17 mouse cellular contexts compared by ENCODE assay signal in genomic region chr10:112000568-112000967, GRCm38 (mm10). TPM values are rescaled to one million over a fixed set of nuclear protein-coding genes. Genes with fewer than 3 reads are reported as not detected.
A peak's percentile ranks its signal among the peaks of the same experiment; 100 is the strongest.
DNase-seq lines count a peak whose midpoint lies in the region; ATAC-seq and TF ChIP-seq lines count a peak whose summit lies in the region.
"Had no signal": no experiment of that assay in that cellular context is flagged by ENCODE, and none has a peak within 500 bp of the region (broad histone marks: within the 10 kb centered on the region; RNA-seq: fewer than 3 reads in every experiment).

No protein-coding gene starts in this region.

- H3K4me2 ChIP-seq in liver, embryonic 13.5 days = no peak overlapping the region
- no peak overlapping the region for H3K4me2 ChIP-seq in intestine, embryonic 16.5 days (ENCODE audit: low read depth, low read length)
- H3K4me2 ChIP-seq in hindbrain, embryonic 16.5 days (ENCODE audit: low read length) = no peak overlapping the region
- H3K4me2 ChIP-seq: heart, embryonic 12.5 days; hindbrain, embryonic 15.5 days; limb, embryonic 15.5 days had no signal

- DNase-seq in thymus, postnatal 14 days = peak; percentile 15
- no peak for DNase-seq in thymus, postnatal 4 days
- DNase-seq in liver, embryonic 13.5 days = no peak
- peak; percentile 67 for DNase-seq in splenic B cell, adult 2 months (ENCODE audit: low read depth, low spot score)
- no peak for DNase-seq in heart, postnatal 14 days
- DNase-seq: cerebellum, postnatal 36 days had no signal

- peak overlapping the region; percentile 46 for H3K27ac ChIP-seq in bone marrow macrophage, adult 2 months (ENCODE audit: insufficient read depth, low read depth, low read length)
- H3K27ac ChIP-seq in liver, embryonic 13.5 days = no peak overlapping the region
- H3K27ac ChIP-seq in intestine, embryonic 16.5 days (ENCODE audit: low read length) = no peak overlapping the region
- H3K27ac ChIP-seq in hindbrain, embryonic 16.5 days (ENCODE audit: low read depth, low read length) = no peak overlapping the region
- H3K27ac ChIP-seq: hindbrain, embryonic 15.5 days; kidney, postnatal 0 days; limb, embryonic 15.5 days had no signal

- peak; percentile 32 for ATAC-seq in liver, embryonic 13.5 days (ENCODE audit: low read depth)
- no peak for ATAC-seq in intestine, embryonic 16.5 days
- ATAC-seq in hindbrain, embryonic 16.5 days = no peak

- H3K9ac ChIP-seq in liver, embryonic 13.5 days = no peak overlapping the region
- H3K9ac ChIP-seq in intestine, embryonic 16.5 days (ENCODE audit: low read depth, low read length) = no peak overlapping the region
- H3K9ac ChIP-seq in hindbrain, embryonic 16.5 days (ENCODE audit: low read depth, low read length) = no peak overlapping the region
- H3K9ac ChIP-seq: heart, embryonic 12.5 days; hindbrain, embryonic 15.5 days; limb, embryonic 15.5 days had no signal

- no peaks in the 10 kb centered on the region for H3K27me3 ChIP-seq in liver, embryonic 13.5 days
- no peaks in the 10 kb centered on the region for H3K27me3 ChIP-seq in splenic B cell, adult 2 months (ENCODE audit: control insufficient read depth, insufficient read depth, low read length, poor library complexity, severe bottlenecking)
- H3K27me3 ChIP-seq in intestine, embryonic 16.5 days (replicated peaks; ENCODE audit: control insufficient read depth, insufficient read depth, low read length) = no peaks in the 10 kb centered on the region
- H3K27me3 ChIP-seq in hindbrain, embryonic 16.5 days (replicated peaks; ENCODE audit: control insufficient read depth, insufficient read depth, low read length) = no peaks in the 10 kb centered on the region
- H3K27me3 ChIP-seq: heart, embryonic 12.5 days; hindbrain, embryonic 15.5 days; limb, embryonic 15.5 days had no signal

- H3K4me1 ChIP-seq in bone marrow macrophage, adult 2 months (ENCODE audit: control insufficient read depth, insufficient read depth, low read length) = peaks cover 33% of the 10 kb centered on the region
- peaks cover 39% of the 10 kb centered on the region for H3K4me1 ChIP-seq in liver, embryonic 13.5 days (replicated peaks)
- H3K4me1 ChIP-seq in intestine, embryonic 16.5 days (ENCODE audit: control insufficient read depth, insufficient read depth, low read length) = peaks cover 3% of the 10 kb centered on the region
- H3K4me1 ChIP-seq in hindbrain, embryonic 16.5 days (ENCODE audit: control insufficient read depth, insufficient read depth, low read depth, low read length) = no peaks in the 10 kb centered on the region
- H3K4me1 ChIP-seq: hindbrain, embryonic 15.5 days; limb, embryonic 15.5 days had no signal

- no peaks in the 10 kb centered on the region for H3K9me3 ChIP-seq in liver, embryonic 13.5 days (replicated peaks)
- no peaks in the 10 kb centered on the region for H3K9me3 ChIP-seq in intestine, embryonic 16.5 days (ENCODE audit: control insufficient read depth, low read length)
- H3K9me3 ChIP-seq in hindbrain, embryonic 16.5 days (ENCODE audit: control insufficient read depth, low read length) = no peaks in the 10 kb centered on the region
- H3K9me3 ChIP-seq: heart, embryonic 12.5 days; hindbrain, embryonic 15.5 days; limb, embryonic 15.5 days had no signal

- no peak for TF ChIP-seq CTCF in bone marrow macrophage, adult 2 months (IDR thresholded peaks at IDR 0.05; ENCODE audit: low read depth, low read length)

- 30% methylated on average over 5 of the region's 5 CpGs for WGBS in liver, embryonic 13.5 days (ENCODE audit: insufficient replicate concordance)
- 86% methylated on average over 5 of the region's 5 CpGs for WGBS in intestine, embryonic 16.5 days
- WGBS in hindbrain, embryonic 16.5 days = 82% methylated on average over 5 of the region's 5 CpGs

- H3K36me3 ChIP-seq in liver, embryonic 13.5 days = no peaks in the 10 kb centered on the region
- no peaks in the 10 kb centered on the region for H3K36me3 ChIP-seq in splenic B cell, adult 2 months (ENCODE audit: control insufficient read depth, insufficient read depth, low read length, poor library complexity, severe bottlenecking)
- H3K36me3 ChIP-seq in intestine, embryonic 16.5 days (ENCODE audit: control insufficient read depth, insufficient read depth, low read length) = no peaks in the 10 kb centered on the region
- no peaks in the 10 kb centered on the region for H3K36me3 ChIP-seq in hindbrain, embryonic 16.5 days (ENCODE audit: control insufficient read depth, insufficient read depth, low read length)
- H3K36me3 ChIP-seq: heart, embryonic 12.5 days; hindbrain, embryonic 15.5 days; limb, embryonic 15.5 days had no signal

- intact Hi-C loops in heart, postnatal 14 days (cut with DNase I) = no loop called here

- TF ChIP-seq POLR2A in bone marrow macrophage, adult 2 months (IDR thresholded peaks at IDR 0.05; ENCODE audit: borderline replicate concordance, low read depth, low read length) = no peak

- peak overlapping the region; percentile 23 for H3K4me3 ChIP-seq in bone marrow macrophage, adult 2 months (ENCODE audit: insufficient read depth, low read length)
- H3K4me3 ChIP-seq in liver, embryonic 13.5 days (replicated peaks) = no peak overlapping the region
- no peak overlapping the region for H3K4me3 ChIP-seq in intestine, embryonic 16.5 days (ENCODE audit: low read length)
- no peak overlapping the region for H3K4me3 ChIP-seq in hindbrain, embryonic 16.5 days (ENCODE audit: low read length)
- H3K4me3 ChIP-seq: heart, embryonic 12.5 days; hindbrain, embryonic 15.5 days; limb, embryonic 15.5 days had no signal

RNA-seq across cellular contexts. Expression of gene Glipr1, which starts 1.9 kb away (rescaled TPM):
- 788 and 790 TPM in 2 replicates for polyA plus RNA-seq in bone marrow macrophage, adult 2 months (2012; ENCODE audit: insufficient read depth, insufficient read length, missing spikeins)
- polyA plus RNA-seq in liver, embryonic 13.5 days (2015; fragmentation: Nextera tagmentation; extraction: Ambion mirVana) = 8.6 and 8.7 TPM in 2 replicates
- polyA plus RNA-seq in intestine, embryonic 16.5 days (2015; fragmentation: Nextera tagmentation; extraction: Ambion mirVana) = 13.5 and 14.6 TPM in 2 replicates
- polyA plus RNA-seq in hindbrain, embryonic 16.5 days (2015; fragmentation: Nextera tagmentation; extraction: Ambion mirVana) = 0.76 and 1.5 TPM in 2 replicates
- 1 to 10 TPM; 1.4 to 2.3 TPM for total RNA-seq in heart, postnatal 14 days (2021)

RNA-seq across cellular contexts. Expression of gene Krr1, which starts 28.1 kb away (rescaled TPM):
- 16.8 and 19.4 TPM in 2 replicates for polyA plus RNA-seq in bone marrow macrophage, adult 2 months (2012; ENCODE audit: insufficient read depth, insufficient read length, missing spikeins)
- 27.5 and 37.6 TPM in 2 replicates for polyA plus RNA-seq in liver, embryonic 13.5 days (2015; fragmentation: Nextera tagmentation; extraction: Ambion mirVana)
- polyA plus RNA-seq in intestine, embryonic 16.5 days (2015; fragmentation: Nextera tagmentation; extraction: Ambion mirVana) = 32.3 and 35.7 TPM in 2 replicates
- 34.4 and 36.1 TPM in 2 replicates for polyA plus RNA-seq in hindbrain, embryonic 16.5 days (2015; fragmentation: Nextera tagmentation; extraction: Ambion mirVana)
- total RNA-seq in heart, postnatal 14 days (2021) = 10 to 100 TPM; 20.9 to 22.9 TPM

RNA-seq across cellular contexts. Expression of gene Glipr1l1, which starts 59.4 kb away (rescaled TPM):
- polyA plus RNA-seq in bone marrow macrophage, adult 2 months (2012; ENCODE audit: insufficient read depth, insufficient read length, missing spikeins) = not detected in 2 replicates
- polyA plus RNA-seq in liver, embryonic 13.5 days (2015; fragmentation: Nextera tagmentation; extraction: Ambion mirVana) = not detected in 2 replicates
- polyA plus RNA-seq in intestine, embryonic 16.5 days (2015; fragmentation: Nextera tagmentation; extraction: Ambion mirVana) = not detected in 2 replicates
- polyA plus RNA-seq in hindbrain, embryonic 16.5 days (2015; fragmentation: Nextera tagmentation; extraction: Ambion mirVana) = 0.24 TPM in 1 of 2 replicates, not detected in the other
- not detected for total RNA-seq in heart, postnatal 14 days (2021)
- total RNA-seq: ES-E14; gastrocnemius, adult 18-20 months; layer of hippocampus, postnatal 25 days had no signal
- polyA plus RNA-seq: heart, embryonic 12.5 days; kidney, postnatal 0 days; limb, embryonic 15.5 days; spleen, adult 2 months had no signal

Comparison
In these comparisons a context has a peak if more than half of its experiments do, and no peak if none do; other contexts are left out.
1. DNase-seq: peak in thymus, postnatal 14 days (single experiment) and splenic B cell, adult 2 months (single experiment); none in thymus, postnatal 4 days (single experiment), liver, embryonic 13.5 days (single experiment) and heart, postnatal 14 days (0 of 2).
2. RNA of gene Glipr1, which starts 1.9 kb away (polyA plus RNA-seq): 788 to 790 TPM in bone marrow macrophage, adult 2 months; 13.5 to 14.6 TPM in intestine, embryonic 16.5 days, 8.6 to 8.7 TPM in liver, embryonic 13.5 days and 0.76 to 1.5 TPM in hindbrain, embryonic 16.5 days; every median in the first group is over 10 times any median in the second.